Mouse (Mus musculus) lung, adult 2 months (tissue): ENCODE results near the gene Lfng.

Source experiments
- CTCF ChIP-seq: fragments of 200-500 bp; IDR thresholded peaks from 2 replicates; pipeline ENCODE4 v1.5.1; 2011; ENCODE audit warnings: mild to moderate bottlenecking, low read length, control low read depth; ENCODE audit not compliant: insufficient read depth
- POLR2A ChIP-seq: fragments of 200-500 bp; IDR thresholded peaks from 2 replicates; pipeline ENCODE4 v1.6.1; 2011; ENCODE audit warnings: low read depth, mild to moderate bottlenecking, control low read depth, low read length, borderline replicate concordance; ENCODE audit errors: extremely low read depth

DNA sequence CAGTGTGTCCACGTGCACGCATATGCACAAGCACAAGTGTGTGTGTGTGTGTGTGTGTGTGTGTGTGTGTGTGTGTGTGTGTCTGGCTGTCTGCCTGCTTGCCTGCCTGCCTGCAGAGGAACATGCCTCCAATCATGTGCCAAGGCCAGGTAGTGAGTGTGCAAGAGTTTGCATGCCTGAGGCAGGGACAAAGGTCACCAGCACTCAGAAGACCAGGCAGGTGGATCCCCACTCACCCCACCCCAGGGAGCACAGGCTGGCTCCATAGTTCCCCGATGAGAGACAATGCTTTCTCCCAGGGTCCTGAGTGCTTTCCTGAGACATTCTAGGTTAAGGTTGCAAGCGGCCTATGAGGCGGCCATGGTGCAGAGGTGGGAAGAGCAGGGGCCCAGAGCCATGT, 17.1 kb downstream of the Lfng start:
- TF ChIP-seq CTCF (no peak), POLR2A (no peak)
